Mouse (Mus musculus) frontal cortex, postnatal 14 days (tissue): ENCODE results near the gene Mcts1.

Experiments used
- DNase-seq, 2 experiments: peaks; one replicate each; pipeline ENCODE4 v3.0.0; 2022; ENCODE audit warnings: low spot score in 2 of 2

Gene Mcts1

GRCm38 (mm10) chrX:38656206-38656883 lies 56.0 kb downstream of the Mcts1 start:
- no peak for DNase-seq
